Mouse (Mus musculus): ENCODE data around the gene Smim14. TPM values are rescaled to one million over a fixed set of nuclear protein-coding genes. Genes with fewer than 3 reads are reported as not detected.

The Smim14 gene
- polyA plus RNA-seq, 1 experiment from 2014 or later = 101 TPM

DNA sequence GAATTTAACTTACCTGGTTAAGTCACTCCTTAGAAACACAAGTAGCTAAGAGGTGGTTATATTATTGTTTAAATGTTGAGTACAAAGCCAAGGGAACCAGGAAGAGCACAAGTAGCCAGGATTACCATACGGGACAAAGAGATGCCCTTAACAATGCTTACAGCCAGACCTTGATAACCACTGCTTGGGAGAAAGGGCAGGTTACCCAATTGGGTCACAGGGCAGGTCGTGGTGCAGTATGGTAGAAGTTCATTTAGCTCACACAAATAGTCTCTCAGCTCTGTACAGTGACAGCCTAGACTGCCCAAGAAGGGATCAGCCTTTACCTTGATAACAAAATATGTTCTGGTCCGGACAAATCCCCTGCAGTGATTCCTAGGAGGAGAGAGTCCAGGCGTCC is 88.0 kb downstream of the Smim14 start:
- H3K4me1 ChIP-seq (ENCODE audit: insufficient read depth, low read length) = no peaks in the 10 kb centered on the region
- H3K36me3 ChIP-seq (ENCODE audit: insufficient read depth, low read length) = peaks cover 15% of the 10 kb centered on the region; the same call in 1 of the 2 replicates
- 82% methylated on average over 4 of the region's 4 CpGs for WGBS
- H3K9ac ChIP-seq (replicated peaks; ENCODE audit: low read length) = no peak overlapping the region
- no peaks in the 10 kb centered on the region for H3K9me3 ChIP-seq (ENCODE audit: low read length)
- no peak for ATAC-seq (ENCODE audit: low FRiP score, low TSS enrichment)
- H3K27me3 ChIP-seq (ENCODE audit: insufficient read depth, low read length) = no peaks in the 10 kb centered on the region
- no peak overlapping the region for H3K4me3 ChIP-seq (ENCODE audit: low read length)
- no peak overlapping the region for H3K27ac ChIP-seq (ENCODE audit: low read length)
- no peak overlapping the region for H3K4me2 ChIP-seq (replicated peaks; ENCODE audit: low read depth, low read length)

GRCm38 (mm10) chr5:65447826-65448225 is 89.2 kb downstream of the Smim14 start:
- no peaks in the 10 kb centered on the region for H3K9me3 ChIP-seq (ENCODE audit: low read length)
- H3K4me3 ChIP-seq (ENCODE audit: low read length) = no peak overlapping the region
- WGBS = 92% methylated on average over 2 of the region's 2 CpGs
- H3K4me1 ChIP-seq (ENCODE audit: insufficient read depth, low read length) = no peaks in the 10 kb centered on the region
- H3K36me3 ChIP-seq (ENCODE audit: insufficient read depth, low read length) = peaks cover 15% of the 10 kb centered on the region; the same call in 1 of the 2 replicates
- H3K27ac ChIP-seq (ENCODE audit: low read length) = no peak overlapping the region
- no peak overlapping the region for H3K4me2 ChIP-seq (replicated peaks; ENCODE audit: low read depth, low read length)
- H3K9ac ChIP-seq (replicated peaks; ENCODE audit: low read length) = no peak overlapping the region
- no peak for ATAC-seq (ENCODE audit: low FRiP score, low TSS enrichment)
- H3K27me3 ChIP-seq (ENCODE audit: insufficient read depth, low read length) = no peaks in the 10 kb centered on the region

- no peak for ATAC-seq (ENCODE audit: low FRiP score, low TSS enrichment)
- no peaks in the 10 kb centered on the region for H3K9me3 ChIP-seq (ENCODE audit: low read length)
- peaks cover 12% of the 10 kb centered on the region; the same call in 1 of the 2 replicates for H3K36me3 ChIP-seq (ENCODE audit: insufficient read depth, low read length)
- H3K4me3 ChIP-seq (ENCODE audit: low read length) = no peak overlapping the region
- H3K9ac ChIP-seq (replicated peaks; ENCODE audit: low read length) = no peak overlapping the region
- H3K4me1 ChIP-seq (ENCODE audit: insufficient read depth, low read length) = no peaks in the 10 kb centered on the region
- 63% methylated on average over 2 of the region's 2 CpGs for WGBS
- no peaks in the 10 kb centered on the region for H3K27me3 ChIP-seq (ENCODE audit: insufficient read depth, low read length)
- no peak overlapping the region for H3K4me2 ChIP-seq (replicated peaks; ENCODE audit: low read depth, low read length)
- no peak overlapping the region for H3K27ac ChIP-seq (ENCODE audit: low read length)
These were observed 90.2 kb downstream of the Smim14 start for GRCm38 (mm10) chr5:65446756-65447155.

- ATAC-seq (ENCODE audit: low FRiP score, low TSS enrichment) = 0 out of 2 replicates have a peak, but pooled peaks have one; percentile 42
- Histone ChIP-seq H3K36me3 (ENCODE audit: insufficient read depth, low read length) (peaks cover 4% of the 10 kb centered on the region; the same call in 1 of the 2 replicates), H3K9me3 (ENCODE audit: low read length) (no peaks in the 10 kb centered on the region), H3K4me1 (ENCODE audit: insufficient read depth, low read length) (no peaks in the 10 kb centered on the region), H3K4me3 (ENCODE audit: low read length) (no peak overlapping the region), H3K27ac (ENCODE audit: low read length) (no peak overlapping the region), H3K27me3 (ENCODE audit: insufficient read depth, low read length) (no peaks in the 10 kb centered on the region), H3K9ac (replicated peaks; ENCODE audit: low read length) (no peak overlapping the region), H3K4me2 (replicated peaks; ENCODE audit: low read depth, low read length) (no peak overlapping the region)
- WGBS = 31% methylated on average over 3 of the region's 6 CpGs
These were observed 92.0 kb downstream of the Smim14 start for GRCm38 (mm10) chr5:65444981-65445380.

DNA sequence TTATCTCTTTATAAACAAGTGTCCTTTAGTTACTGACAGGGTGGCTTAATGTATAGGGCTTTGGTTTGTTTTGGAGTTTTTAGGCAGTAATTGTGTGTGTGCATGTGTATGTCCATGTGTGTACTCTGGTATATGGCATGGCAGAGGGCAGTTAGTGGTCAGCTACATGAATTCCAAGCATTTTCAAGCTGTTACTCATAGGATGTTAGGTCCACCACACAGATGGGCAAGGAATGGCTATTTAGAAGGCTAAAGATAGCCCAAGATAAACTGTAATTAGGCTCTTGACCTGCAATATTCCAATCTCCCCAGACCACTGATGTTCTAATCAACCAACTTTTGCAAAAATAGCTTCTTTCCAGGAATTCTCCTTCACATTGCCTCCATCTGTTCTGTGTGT is 98.9 kb downstream of the Smim14 start:
- Histone ChIP-seq H3K27ac (ENCODE audit: low read length) (no peak overlapping the region), H3K27me3 (ENCODE audit: insufficient read depth, low read length) (no peaks in the 10 kb centered on the region), H3K4me1 (ENCODE audit: insufficient read depth, low read length) (peaks cover 13% of the 10 kb centered on the region), H3K4me2 (replicated peaks; ENCODE audit: low read depth, low read length) (no peak overlapping the region), H3K36me3 (ENCODE audit: insufficient read depth, low read length) (no peaks in the 10 kb centered on the region), H3K4me3 (ENCODE audit: low read length) (no peak overlapping the region), H3K9me3 (ENCODE audit: low read length) (no peaks in the 10 kb centered on the region), H3K9ac (replicated peaks; ENCODE audit: low read length) (no peak overlapping the region)
- ATAC-seq (ENCODE audit: low FRiP score, low TSS enrichment) = no peak

DNA sequence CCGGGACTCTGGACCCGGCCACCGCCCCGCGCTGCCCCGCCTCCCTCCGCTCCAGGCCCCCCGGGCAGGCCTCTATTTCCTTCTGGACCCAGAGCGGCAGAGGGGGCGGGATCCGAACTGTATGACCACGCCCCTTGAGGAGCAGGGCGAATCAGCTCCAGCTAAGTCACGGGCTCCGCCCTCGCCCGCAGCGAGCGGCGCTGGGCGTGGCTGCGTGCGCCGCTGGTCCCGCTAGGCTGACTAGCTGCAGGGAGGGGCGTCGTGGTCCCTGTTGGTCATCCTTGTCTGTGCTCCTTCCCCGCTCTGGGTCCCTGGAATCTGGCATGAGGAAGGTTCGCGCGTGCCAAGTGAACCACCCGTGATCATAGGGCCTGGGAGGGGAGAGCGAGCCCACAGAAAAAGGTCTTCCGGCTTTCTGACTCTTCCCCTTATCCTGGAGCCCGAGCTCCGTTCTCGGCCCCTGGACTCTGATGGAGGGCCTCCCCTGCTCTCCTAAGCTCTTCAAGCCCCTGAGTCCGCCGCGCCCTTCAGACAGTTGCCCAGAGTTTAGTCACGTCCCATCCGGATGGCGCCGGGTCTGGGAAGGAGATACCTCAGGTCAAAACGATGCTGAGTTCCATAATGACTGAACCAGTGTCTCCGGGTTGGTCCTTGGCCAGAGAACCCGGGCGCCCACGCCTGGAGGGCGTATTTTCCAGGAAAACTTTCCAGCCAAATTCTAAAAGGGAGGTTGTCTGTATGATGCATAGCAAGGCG is 101.0 kb downstream of the Smim14 start, which contains the start of gene Ugdh:
Ugdh (minus strand) TSS at position 144 of the 756 bp plus-strand sequence.
- WGBS = under 1% methylated on average over 51 of the region's 51 CpGs
- no peaks in the 10 kb centered on the region for H3K9me3 ChIP-seq (ENCODE audit: low read length)
- peak within 1 kb of the TSS; percentile 82 for H3K9ac ChIP-seq (replicated peaks; ENCODE audit: low read length)
- no peaks in the 10 kb centered on the region for H3K27me3 ChIP-seq (ENCODE audit: insufficient read depth, low read length)
- peaks cover 13% of the 10 kb centered on the region for H3K4me1 ChIP-seq (ENCODE audit: insufficient read depth, low read length)
- peak; percentile 98 for ATAC-seq (ENCODE audit: low FRiP score, low TSS enrichment)
- H3K4me3 ChIP-seq (ENCODE audit: low read length) = peak within 1 kb of the TSS; percentile 84
- peak within 1 kb of the TSS; percentile 93 for H3K27ac ChIP-seq (ENCODE audit: low read length)
- no peaks in the 10 kb centered on the region for H3K36me3 ChIP-seq (ENCODE audit: insufficient read depth, low read length)
- peak within 1 kb of the TSS; percentile 68 for H3K4me2 ChIP-seq (replicated peaks; ENCODE audit: low read depth, low read length)

DNA sequence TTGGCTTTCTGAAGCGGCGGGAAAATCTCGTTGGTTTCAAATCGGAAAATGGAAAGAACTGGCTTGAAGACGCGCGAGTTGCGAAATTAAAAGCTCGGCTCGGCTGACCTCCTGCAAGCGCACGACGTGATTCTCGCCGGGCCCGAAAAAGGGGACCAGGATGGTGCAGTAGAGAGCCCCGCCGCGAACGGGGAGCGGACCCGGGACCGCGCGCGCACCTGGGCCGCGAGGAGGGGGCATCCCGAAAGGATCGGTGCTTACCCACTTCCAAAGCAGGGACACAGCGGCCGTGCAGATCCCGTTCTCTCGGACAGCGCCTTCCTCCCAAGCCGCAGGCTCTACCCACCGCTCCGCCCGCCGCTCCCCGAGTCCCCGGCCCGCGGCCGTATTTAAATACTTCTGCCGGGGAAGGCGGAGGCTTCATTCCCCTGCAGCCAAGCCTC is 101.6 kb downstream of the Smim14 start:
- Histone ChIP-seq H3K4me3 (ENCODE audit: low read length) (peak overlapping the region; percentile 84), H3K9ac (replicated peaks; ENCODE audit: low read length) (peak overlapping the region; percentile 82), H3K36me3 (ENCODE audit: insufficient read depth, low read length) (no peaks in the 10 kb centered on the region), H3K27ac (ENCODE audit: low read length) (peak overlapping the region; percentile 68; the same call in 1 of the 2 replicates), H3K4me2 (replicated peaks; ENCODE audit: low read depth, low read length) (peak overlapping the region; percentile 68), H3K4me1 (ENCODE audit: insufficient read depth, low read length) (peaks cover 13% of the 10 kb centered on the region), H3K27me3 (ENCODE audit: insufficient read depth, low read length) (no peaks in the 10 kb centered on the region), H3K9me3 (ENCODE audit: low read length) (no peaks in the 10 kb centered on the region)
- no peak for ATAC-seq (ENCODE audit: low FRiP score, low TSS enrichment)
- under 1% methylated on average over 47 of the region's 47 CpGs for WGBS

DNA sequence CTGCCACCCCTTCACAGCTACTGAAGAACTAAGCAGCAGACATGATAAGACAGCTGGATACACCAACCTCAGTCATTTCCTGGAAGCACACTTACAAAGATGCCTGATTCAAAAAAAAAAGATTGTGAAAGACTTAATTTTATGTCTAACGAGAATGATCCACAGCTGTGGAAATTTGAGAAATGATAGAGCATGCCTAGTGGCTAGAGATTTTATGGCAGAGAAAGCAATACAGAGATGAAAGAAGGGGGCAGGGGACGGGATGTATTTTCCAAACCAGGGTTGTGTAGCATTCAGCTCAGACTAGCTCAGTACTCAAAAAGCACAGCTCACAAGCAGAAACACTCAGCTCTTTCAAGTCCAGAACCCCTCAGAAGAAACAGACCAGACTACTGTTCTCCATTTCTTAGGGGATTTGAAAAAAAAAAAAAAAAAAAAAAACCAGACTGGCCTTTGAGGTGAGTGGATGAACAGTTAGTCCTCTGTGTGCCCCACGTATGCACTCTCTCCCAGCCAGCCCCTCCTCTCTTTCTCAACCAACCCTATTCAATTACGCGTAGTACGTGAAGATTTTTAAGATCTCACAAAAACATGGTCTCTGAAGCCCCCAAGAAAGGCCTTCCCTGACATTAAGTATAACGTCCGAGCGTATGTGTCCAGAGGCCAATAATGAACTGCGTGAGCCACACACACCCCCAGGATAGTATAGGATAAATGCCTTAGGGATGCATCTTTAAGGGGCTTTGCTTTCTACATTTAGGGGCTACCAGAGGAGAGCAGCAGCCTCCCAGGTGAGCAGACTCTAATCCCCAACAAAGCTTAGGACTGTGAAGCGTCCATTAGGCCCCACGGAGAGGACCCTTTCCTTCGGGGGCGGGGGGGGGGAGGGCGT is 102.3 kb downstream of the Smim14 start:
- Histone ChIP-seq H3K4me2 (replicated peaks; ENCODE audit: low read depth, low read length) (peak overlapping the region; percentile 68), H3K4me1 (ENCODE audit: insufficient read depth, low read length) (peaks cover 13% of the 10 kb centered on the region), H3K27ac (ENCODE audit: low read length) (peak overlapping the region; percentile 68), H3K36me3 (ENCODE audit: insufficient read depth, low read length) (no peaks in the 10 kb centered on the region), H3K27me3 (ENCODE audit: insufficient read depth, low read length) (no peaks in the 10 kb centered on the region), H3K9ac (replicated peaks; ENCODE audit: low read length) (peak overlapping the region; percentile 82), H3K9me3 (ENCODE audit: low read length) (no peaks in the 10 kb centered on the region), H3K4me3 (ENCODE audit: low read length) (peak overlapping the region; percentile 84)
- 2% methylated on average over 15 of the region's 15 CpGs for WGBS
- ATAC-seq (ENCODE audit: low FRiP score, low TSS enrichment) = no peak

GRCm38 (mm10) chr5:65429441-65429840 is 107.5 kb downstream of the Smim14 start:
- Histone ChIP-seq H3K4me3 (ENCODE audit: low read length) (no peak overlapping the region), H3K27me3 (ENCODE audit: insufficient read depth, low read length) (no peaks in the 10 kb centered on the region), H3K36me3 (ENCODE audit: insufficient read depth, low read length) (0 out of 2 replicates have a peak, but pooled peaks cover 4% of the 10 kb centered on the region), H3K4me1 (ENCODE audit: insufficient read depth, low read length) (0 out of 2 replicates have a peak, but pooled peaks cover under 1% of the 10 kb centered on the region), H3K9ac (replicated peaks; ENCODE audit: low read length) (no peak overlapping the region), H3K9me3 (ENCODE audit: low read length) (no peaks in the 10 kb centered on the region), H3K27ac (ENCODE audit: low read length) (no peak overlapping the region), H3K4me2 (replicated peaks; ENCODE audit: low read depth, low read length) (no peak overlapping the region)
- whole genome bisulfite sequencing = 85% methylated on average over 5 of the region's 5 CpGs
- ATAC-seq (ENCODE audit: low FRiP score, low TSS enrichment) = no peak
